Mouse (Mus musculus) heart, embryonic 12.5 days (tissue): Measurements from ENCODE around the gene Emid1. TPM values are rescaled to one million over a fixed set of nuclear protein-coding genes. Genes with fewer than 3 reads are reported as not detected.

Experiments
- ATAC-seq: fragments of 200-750 bp; cut with Nextera tagmentation; 2 replicates; pipeline ENCODE4 v1.8.0; 2017; ENCODE audit warnings: moderate TSS enrichment, moderate library complexity; ENCODE audit not compliant: insufficient number of reproducible peaks, low FRiP score
- H3K27ac ChIP-seq: fragments of 300-500 bp; sonication (generic); 2 replicates; pipeline ENCODE4 v1.5.1; 2016; ENCODE audit warnings: mild to moderate bottlenecking, moderate library complexity; ENCODE audit not compliant: poor library complexity, severe bottlenecking
- H3K27me3 ChIP-seq: fragments of 300-500 bp; sonication (generic); replicated peaks from 2 replicates; pipeline ENCODE4 v1.6.1; 2016; ENCODE audit warnings: mild to moderate bottlenecking, moderate library complexity
- H3K36me3 ChIP-seq: fragments of 300-500 bp; sonication (generic); 2 replicates; pipeline ENCODE4 v1.6.1; 2016; ENCODE audit warnings: mild to moderate bottlenecking, moderate library complexity
- H3K4me1 ChIP-seq: fragments of 300-500 bp; sonication (generic); replicated peaks from 2 replicates; pipeline ENCODE4 v1.6.1; 2016; ENCODE audit warnings: mild to moderate bottlenecking
- H3K4me2 ChIP-seq: fragments of 300-500 bp; sonication (generic); 2 replicates; pipeline ENCODE4 v1.6.1; 2016; ENCODE audit warnings: mild to moderate bottlenecking, moderate library complexity
- H3K4me3 ChIP-seq: fragments of 300-500 bp; sonication (generic); 2 replicates; pipeline ENCODE4 v1.5.1; 2016; ENCODE audit warnings: mild to moderate bottlenecking
- H3K9ac ChIP-seq: fragments of 300-500 bp; sonication (generic); 2 replicates; pipeline ENCODE4 v1.6.1; 2016; ENCODE audit warnings: mild to moderate bottlenecking, moderate library complexity
- H3K9me3 ChIP-seq: fragments of 300-500 bp; sonication (generic); replicated peaks from 2 replicates; pipeline ENCODE4 v1.6.1; 2016; ENCODE audit warnings: mild to moderate bottlenecking, moderate library complexity
- WGBS: fragments of 180-500 bp; shearing (Covaris S2); methylation state at CpG from one replicate; pipeline ENCODE4 v1.1.7; 2016; 5-methylcytosine and 5-hydroxymethylcytosine counted together
- polyA plus RNA-seq: library from polyadenylated mRNA; unstranded; fragments of >200 nt; fragmentation: Nextera tagmentation; extraction: Ambion mirVana; gene quantifications from 2 replicates; pipeline ENCODE4 v1.2.1, GENCODE M21; 2016

Emid1 gene
- polyA plus RNA-seq, 1 experiment from 2014 or later: 10.0 TPM

DNA sequence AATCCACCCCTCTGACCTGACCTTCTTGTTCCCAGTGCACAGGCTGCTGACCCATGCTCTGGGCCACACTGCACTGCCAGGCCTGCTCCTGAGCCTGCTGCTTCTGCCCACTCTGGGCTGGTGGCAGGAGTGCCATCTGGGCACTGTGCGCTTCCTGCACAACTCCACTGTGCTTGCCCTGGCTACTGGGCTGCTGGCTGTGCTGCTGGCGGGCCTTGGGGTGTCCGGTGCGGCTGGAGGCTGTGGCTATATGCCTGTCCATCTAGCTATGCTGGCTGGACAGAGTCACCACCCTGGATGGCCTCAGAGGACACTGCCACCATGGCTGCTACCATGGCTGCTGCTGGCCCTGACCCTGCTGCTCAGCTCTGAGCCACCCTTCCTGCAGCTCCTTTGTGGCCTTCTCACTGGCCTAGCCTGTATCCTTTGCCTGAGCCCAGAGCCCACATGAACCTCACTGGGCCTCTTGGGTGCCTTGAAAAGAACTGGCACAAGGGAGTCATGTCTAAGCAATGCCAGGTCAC lies 48.0 kb downstream of the Emid1 start:
- ATAC-seq: no peak
- no peaks in the 10 kb centered on the region for H3K27me3 ChIP-seq
- WGBS: 87% methylated on average over 4 of the region's 4 CpGs
- H3K9ac ChIP-seq: no peak overlapping the region
- peaks cover 30% of the 10 kb centered on the region for H3K36me3 ChIP-seq
- H3K4me3 ChIP-seq: no peak overlapping the region
- no peak overlapping the region for H3K4me2 ChIP-seq
- H3K27ac ChIP-seq: no peak overlapping the region
- peaks cover 12% of the 10 kb centered on the region for H3K4me1 ChIP-seq
- H3K9me3 ChIP-seq: no peaks in the 10 kb centered on the region

DNA sequence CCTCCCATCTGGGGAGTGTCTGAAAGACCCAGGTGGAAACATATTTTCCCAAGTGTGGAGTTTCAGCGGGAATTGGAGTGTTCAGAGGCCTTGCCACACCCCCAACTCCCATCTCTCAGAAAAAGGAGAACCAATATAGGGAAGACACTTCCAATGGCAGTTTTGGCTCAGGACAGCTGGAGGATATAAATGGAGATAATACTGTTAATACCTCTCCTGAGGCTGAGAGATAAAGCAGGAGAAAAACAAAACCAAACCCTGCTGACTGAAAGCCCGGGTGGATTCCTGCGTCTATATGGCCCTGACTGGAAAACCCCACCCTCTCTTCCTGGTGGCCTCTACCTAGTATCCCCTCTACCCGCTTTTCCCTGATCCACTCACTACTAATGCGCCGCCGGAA lies 49.7 kb downstream of the Emid1 start:
- ATAC-seq: no peak
- H3K9me3 ChIP-seq: no peaks in the 10 kb centered on the region
- H3K27ac ChIP-seq: no peak overlapping the region
- WGBS: 68% methylated on average over 7 of the region's 7 CpGs
- no peak overlapping the region for H3K4me2 ChIP-seq
- H3K4me1 ChIP-seq: peaks cover 14% of the 10 kb centered on the region
- H3K27me3 ChIP-seq: no peaks in the 10 kb centered on the region
- no peak overlapping the region for H3K4me3 ChIP-seq
- H3K36me3 ChIP-seq: peaks cover 30% of the 10 kb centered on the region
- no peak overlapping the region for H3K9ac ChIP-seq

DNA sequence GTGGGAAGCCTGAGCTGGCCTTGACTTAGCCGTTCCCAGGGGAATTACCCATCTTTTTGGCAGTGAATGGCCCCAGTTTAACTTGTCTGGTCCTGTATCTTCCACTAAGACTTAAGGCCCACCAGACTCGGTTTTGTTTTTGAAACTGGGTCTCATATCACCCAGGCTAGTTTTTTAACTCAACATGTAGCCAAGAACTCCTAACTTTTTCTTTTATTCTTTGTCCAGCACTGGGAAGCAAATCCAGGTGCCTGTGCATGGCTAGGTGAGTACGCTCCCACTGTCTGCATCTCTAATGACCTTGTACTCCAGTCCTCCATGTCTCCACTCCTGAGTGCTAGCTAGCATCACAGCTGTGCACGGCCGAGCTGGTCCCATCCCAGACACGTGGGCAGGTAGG lies 50.4 kb downstream of the Emid1 start:
- Histone ChIP-seq H3K27me3 (no peaks in the 10 kb centered on the region), H3K36me3 (peaks cover 30% of the 10 kb centered on the region), H3K9ac (no peak overlapping the region), H3K4me2 (no peak overlapping the region), H3K4me1 (peaks cover 21% of the 10 kb centered on the region), H3K27ac (no peak overlapping the region), H3K4me3 (no peak overlapping the region), H3K9me3 (no peaks in the 10 kb centered on the region)
- no peak for ATAC-seq
- 78% methylated on average over 6 of the region's 6 CpGs for WGBS

DNA sequence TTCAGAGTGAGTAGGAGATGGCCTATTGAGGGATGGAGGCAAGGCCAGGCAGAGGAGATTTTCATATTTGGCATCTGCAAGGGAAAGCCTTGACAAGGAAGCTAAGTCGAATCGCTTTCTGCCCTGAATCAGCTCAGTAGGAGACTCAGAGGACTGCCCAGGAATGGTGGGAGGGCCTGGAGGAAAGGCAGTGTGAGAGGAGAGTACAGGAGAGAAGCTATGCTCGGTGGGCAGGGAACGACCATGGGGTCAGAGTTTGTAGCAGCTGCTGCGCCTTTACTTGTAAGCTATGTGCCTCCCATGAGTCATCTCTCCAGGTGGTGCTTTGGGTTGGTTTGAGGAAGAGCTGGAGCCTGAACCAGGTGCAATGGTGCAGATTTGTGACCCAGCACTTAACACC lies 51.3 kb downstream of the Emid1 start:
- H3K4me2 ChIP-seq: peak overlapping the region; percentile 70
- 0 out of 2 replicates have a peak overlapping the region, but pooled peaks have one; percentile 94 for H3K4me3 ChIP-seq
- WGBS: 65% methylated on average over 5 of the region's 5 CpGs
- H3K27me3 ChIP-seq: no peaks in the 10 kb centered on the region
- H3K4me1 ChIP-seq: peaks cover 28% of the 10 kb centered on the region
- no peaks in the 10 kb centered on the region for H3K9me3 ChIP-seq
- H3K27ac ChIP-seq: no peak overlapping the region
- no peak for ATAC-seq
- H3K36me3 ChIP-seq: peaks cover 28% of the 10 kb centered on the region
- peak overlapping the region; percentile 99; the same call in 1 of the 2 replicates for H3K9ac ChIP-seq

DNA sequence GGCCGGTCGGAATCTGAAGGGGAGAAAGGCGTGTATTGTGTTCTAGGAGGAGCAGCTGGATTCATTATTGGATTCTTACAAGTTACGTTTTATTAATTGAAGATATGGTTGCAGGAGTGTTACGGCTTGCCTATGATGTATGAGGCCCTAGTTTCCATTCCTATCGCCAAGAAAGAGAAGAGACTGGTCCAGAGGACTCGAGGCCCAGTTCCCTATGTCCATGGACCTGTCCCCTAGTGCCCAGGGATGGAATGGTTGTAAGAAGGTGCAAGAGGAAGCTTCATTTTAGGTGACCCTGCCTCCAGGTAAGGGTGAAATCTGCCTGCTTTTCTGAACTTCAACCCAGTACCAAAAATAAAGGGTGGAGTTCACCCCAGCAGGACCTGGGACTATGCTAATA lies 51.8 kb downstream of the Emid1 start:
- ATAC-seq: no peak

DNA sequence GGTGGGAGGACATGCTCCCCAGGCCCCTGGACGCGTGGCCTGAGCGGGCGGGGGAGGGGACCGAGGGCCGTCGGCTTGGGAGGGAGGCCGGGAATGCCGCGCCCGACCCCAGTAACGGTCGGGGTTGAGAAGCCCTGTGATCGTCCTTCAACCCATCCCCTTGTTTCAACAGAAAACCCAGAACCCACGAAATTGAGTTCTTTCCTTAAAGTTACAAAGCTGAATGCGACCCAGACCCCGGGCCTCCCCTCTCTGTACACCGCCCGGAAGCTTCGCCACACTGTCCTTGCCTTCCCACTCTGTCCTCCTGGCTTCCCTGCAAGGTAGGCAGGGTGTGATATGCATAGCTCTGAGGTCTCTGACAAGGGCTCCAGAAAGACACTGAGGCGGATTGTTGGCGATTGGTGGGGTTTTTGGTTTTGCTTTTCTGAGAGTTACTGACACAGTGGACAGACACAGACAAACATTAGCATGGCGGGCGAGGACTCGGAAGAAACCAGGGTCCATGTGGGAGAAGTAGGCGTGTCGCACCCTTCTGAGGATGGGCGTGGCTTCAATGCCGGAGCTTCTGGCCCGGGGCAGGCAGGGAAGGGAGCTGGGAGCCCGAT lies 52.4 kb downstream of the Emid1 start:
- under 1% methylated on average over 31 of the region's 31 CpGs for WGBS
- peak; percentile 79 for ATAC-seq
- Histone ChIP-seq H3K4me3 (peak overlapping the region; percentile 94), H3K4me2 (peak overlapping the region; percentile 70), H3K36me3 (peaks cover 17% of the 10 kb centered on the region), H3K9me3 (no peaks in the 10 kb centered on the region), H3K9ac (peak overlapping the region; percentile 99), H3K27ac (peak overlapping the region; percentile 92), H3K27me3 (no peaks in the 10 kb centered on the region), H3K4me1 (peaks cover 29% of the 10 kb centered on the region)

More for the DNA sequence above, 51.8 kb downstream of the Emid1 start:
- H3K36me3 ChIP-seq: peaks cover 23% of the 10 kb centered on the region
- H3K4me3 ChIP-seq: peak overlapping the region; percentile 94
- peak overlapping the region; percentile 70 for H3K4me2 ChIP-seq
- peak overlapping the region; percentile 92 for H3K27ac ChIP-seq
- H3K4me1 ChIP-seq: peaks cover 29% of the 10 kb centered on the region
- WGBS: 1% methylated on average over 7 of the region's 7 CpGs
- H3K9me3 ChIP-seq: no peaks in the 10 kb centered on the region
- H3K27me3 ChIP-seq: no peaks in the 10 kb centered on the region
- H3K9ac ChIP-seq: peak overlapping the region; percentile 99

DNA sequence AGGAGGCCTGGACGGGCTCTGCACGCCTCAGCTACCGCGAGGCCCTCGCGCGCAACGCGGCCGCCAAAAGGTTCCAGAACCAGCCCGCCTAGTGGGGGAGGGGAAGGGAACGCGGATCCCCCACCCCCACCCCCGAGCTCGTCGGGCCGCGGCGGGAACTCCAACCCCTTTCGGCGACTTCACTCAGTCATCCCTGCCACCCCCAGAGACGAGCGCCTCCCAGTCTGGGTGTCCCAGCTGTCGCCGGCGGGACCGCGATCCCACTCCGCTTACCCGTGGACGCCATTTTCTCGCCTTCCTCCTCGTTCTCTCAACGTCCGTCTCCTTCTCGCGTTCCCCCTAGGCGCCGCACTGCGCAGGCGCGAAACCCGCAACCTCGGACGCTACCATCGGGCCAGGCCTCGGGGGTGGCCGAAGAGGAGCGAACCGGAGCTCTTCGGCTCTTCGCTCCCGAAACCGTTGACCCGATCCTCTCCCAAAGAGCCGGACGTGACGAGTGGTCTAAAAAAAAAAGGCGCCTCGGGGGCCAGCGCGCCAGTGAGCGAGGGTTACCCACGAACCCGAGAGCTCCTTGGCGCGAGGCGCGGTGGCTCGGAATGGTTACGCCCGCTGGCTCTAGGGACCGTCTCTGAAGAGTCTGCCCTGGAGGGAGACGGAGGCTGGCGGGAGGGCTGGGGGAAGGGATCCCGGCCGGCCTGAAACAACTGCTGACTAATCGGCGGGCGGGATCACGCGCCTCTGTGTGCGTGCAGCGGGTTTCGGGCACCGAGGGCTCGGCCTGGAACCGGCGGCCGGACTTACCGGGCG lies 53.1 kb downstream of the Emid1 start, which contains the start of the genes Rhbdd3 and Ewsr1:
Gene Rhbdd3 (plus strand): TSS at position 191 of the 807 bp plus-strand sequence.
Gene Ewsr1 (minus strand): TSS at position 531 of the 807 bp plus-strand sequence.
- Histone ChIP-seq H3K4me2 (peak within 1 kb of the TSS; percentile 84), H3K27ac (peak within 1 kb of the TSS; percentile 92), H3K4me3 (peak within 1 kb of the TSS; percentile 94), H3K36me3 (peaks cover 10% of the 10 kb centered on the region), H3K9me3 (no peaks in the 10 kb centered on the region), H3K4me1 (peaks cover 29% of the 10 kb centered on the region), H3K27me3 (no peaks in the 10 kb centered on the region), H3K9ac (peak within 1 kb of the TSS; percentile 99)
- ATAC-seq: peak; percentile 90
- WGBS: under 1% methylated on average over 90 of the region's 92 CpGs

DNA sequence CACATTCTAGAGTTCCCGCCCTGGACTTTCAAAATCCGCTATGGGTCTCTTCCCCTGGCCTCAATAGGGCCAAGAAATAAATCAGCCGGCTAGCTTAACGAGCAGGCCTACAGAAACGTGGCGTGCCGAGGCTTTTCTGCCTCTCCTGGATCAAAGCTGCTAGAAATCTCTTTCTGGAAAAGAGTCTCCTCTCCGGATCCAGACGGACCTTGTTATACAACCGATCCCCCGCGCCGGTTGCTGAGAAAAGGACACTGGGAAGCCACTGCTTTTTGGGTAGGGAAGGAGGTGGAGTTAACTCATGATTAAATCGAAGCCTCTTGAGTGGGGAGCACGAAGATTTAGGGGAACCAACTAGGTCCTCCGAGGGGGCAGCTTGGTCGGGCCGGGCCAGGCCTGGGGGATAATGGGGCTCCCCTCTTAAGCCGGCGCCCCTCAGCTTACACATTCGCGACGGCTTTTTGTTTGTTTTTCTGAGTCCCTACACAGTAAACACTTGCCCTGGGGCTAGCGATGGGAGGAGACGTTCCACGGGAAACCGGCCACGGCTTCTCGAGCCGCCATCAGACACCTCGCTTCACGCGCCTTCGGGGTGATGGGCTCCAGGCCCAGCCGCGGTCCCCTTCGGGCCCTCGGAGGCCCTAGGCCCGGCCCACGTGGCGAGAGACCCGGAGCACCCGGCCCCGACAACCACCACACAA lies 53.9 kb downstream of the Emid1 start:
- Histone ChIP-seq H3K36me3 (peaks cover 5% of the 10 kb centered on the region), H3K4me2 (peak overlapping the region; percentile 84), H3K4me1 (peaks cover 29% of the 10 kb centered on the region), H3K9ac (peak overlapping the region; percentile 99), H3K9me3 (no peaks in the 10 kb centered on the region), H3K4me3 (peak overlapping the region; percentile 94), H3K27ac (peak overlapping the region; percentile 92), H3K27me3 (no peaks in the 10 kb centered on the region)
- no peak for ATAC-seq
- under 1% methylated on average over 44 of the region's 44 CpGs for WGBS

DNA sequence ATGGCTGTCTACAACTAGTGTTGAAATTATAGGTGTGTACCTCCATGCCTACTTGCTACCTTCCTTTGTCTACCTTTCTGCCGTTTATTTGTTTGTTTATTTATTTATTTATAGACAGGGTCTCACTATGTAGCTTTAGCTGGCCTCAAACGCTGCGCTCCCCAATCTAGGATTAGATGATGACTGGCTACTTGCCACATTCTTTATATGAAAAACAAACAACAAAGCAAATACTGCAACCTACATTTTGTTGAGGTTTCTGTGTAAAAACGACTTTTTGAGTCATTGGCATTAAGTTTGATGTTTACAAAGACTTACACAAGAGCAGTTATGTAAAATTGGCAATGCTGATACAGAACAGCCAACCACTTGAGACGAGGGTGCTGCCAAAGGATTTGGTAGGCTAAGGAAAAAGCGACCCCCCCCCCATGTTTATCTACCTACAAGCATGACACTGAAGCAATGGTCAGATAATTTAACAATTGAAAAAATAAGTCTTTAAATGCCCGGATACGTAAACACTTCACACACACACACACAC lies 55.5 kb downstream of the Emid1 start:
- H3K36me3 ChIP-seq: peaks cover 13% of the 10 kb centered on the region
- peak overlapping the region; percentile 99; the same call in 1 of the 2 replicates for H3K9ac ChIP-seq
- peak overlapping the region; percentile 84 for H3K4me2 ChIP-seq
- H3K4me3 ChIP-seq: peak overlapping the region; percentile 94
- H3K27me3 ChIP-seq: no peaks in the 10 kb centered on the region
- 60% methylated on average over 8 of the region's 8 CpGs for WGBS
- peaks cover 33% of the 10 kb centered on the region for H3K4me1 ChIP-seq
- H3K27ac ChIP-seq: no peak overlapping the region
- no peak for ATAC-seq
- H3K9me3 ChIP-seq: no peaks in the 10 kb centered on the region

DNA sequence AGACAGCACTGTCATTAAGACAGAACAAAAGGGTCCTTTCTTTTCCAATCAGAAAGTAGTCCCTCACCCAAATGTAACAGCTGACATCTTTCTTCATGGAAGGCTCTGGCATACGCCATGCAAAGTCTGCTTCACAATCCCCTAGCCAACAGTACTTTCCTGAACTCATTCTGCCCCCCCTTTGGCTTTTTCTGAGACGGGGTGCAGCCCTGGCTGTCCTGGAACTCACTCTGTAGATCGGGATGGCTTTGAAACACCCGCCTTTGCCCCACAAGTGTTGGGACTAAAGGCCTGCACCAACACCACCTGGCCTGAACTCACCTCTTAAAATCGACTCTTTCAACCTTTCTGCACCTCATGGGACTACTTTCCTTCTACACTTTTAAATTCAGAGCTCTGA lies 56.2 kb downstream of the Emid1 start:
- peaks cover 27% of the 10 kb centered on the region for H3K4me1 ChIP-seq
- peak overlapping the region; percentile 9; the same call in 1 of the 2 replicates for H3K4me2 ChIP-seq
- H3K9me3 ChIP-seq: no peaks in the 10 kb centered on the region
- no peaks in the 10 kb centered on the region for H3K27me3 ChIP-seq
- 74% methylated on average over 5 of the region's 5 CpGs for WGBS
- H3K9ac ChIP-seq: no peak overlapping the region
- no peak for ATAC-seq
- H3K36me3 ChIP-seq: peaks cover 17% of the 10 kb centered on the region
- H3K27ac ChIP-seq: no peak overlapping the region
- no peak overlapping the region for H3K4me3 ChIP-seq
